Mouse (Mus musculus): ENCODE results near the gene Adamts6. TPM values are rescaled to one million over a fixed set of nuclear protein-coding genes. Genes with fewer than 3 reads are reported as not detected.

Gene Adamts6
- polyA plus RNA-seq, 1 experiment from 2014 or later = 2.4 TPM

DNA sequence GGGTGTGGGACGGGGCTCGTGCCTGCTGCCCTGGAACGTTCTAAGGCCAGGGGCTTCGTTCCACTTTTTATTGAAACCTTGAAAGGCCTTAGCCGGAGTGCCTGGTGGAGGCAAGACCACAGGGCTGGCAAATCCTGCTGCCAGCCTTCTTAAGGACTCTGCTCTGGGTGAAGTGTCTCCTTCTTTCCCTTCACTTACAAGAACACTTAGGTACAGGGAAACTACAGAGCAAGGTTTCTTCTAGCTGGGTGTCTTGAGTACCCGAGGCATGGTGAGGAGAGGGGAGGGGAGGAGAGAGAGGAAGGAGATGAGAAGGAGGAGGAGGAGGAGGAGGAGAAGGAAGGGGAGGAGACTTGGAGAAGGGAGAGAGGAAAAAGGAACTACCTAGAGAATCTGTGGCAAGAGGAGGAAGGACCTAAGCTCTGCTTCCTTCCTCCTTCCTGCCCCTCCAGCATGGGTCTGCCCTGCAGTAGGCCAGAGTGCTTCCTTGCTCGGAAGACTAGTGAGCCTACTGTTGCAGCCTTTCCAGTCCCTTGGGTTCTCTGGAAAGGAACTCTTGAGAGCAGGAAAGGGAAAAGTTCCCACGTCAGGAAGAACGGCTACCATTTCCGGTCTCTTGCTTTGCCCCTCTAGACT lies 254.6 kb downstream of the Adamts6 start:
- WGBS = 75% methylated on average over 10 of the region's 10 CpGs
- H3K36me3 ChIP-seq = no peaks in the 10 kb centered on the region
- ATAC-seq (ENCODE audit: insufficient number of reproducible peaks, low FRiP score, low TSS enrichment, low read depth) = no peak
- no peaks in the 10 kb centered on the region for H3K9me3 ChIP-seq (replicated peaks)
- H3K4me2 ChIP-seq (replicated peaks) = no peak overlapping the region
- no peak overlapping the region for H3K27ac ChIP-seq (replicated peaks)
- 0 out of 2 replicates have a peak, but pooled peaks cover 8% of the 10 kb centered on the region for H3K4me1 ChIP-seq
- no peak overlapping the region for H3K9ac ChIP-seq
- H3K27me3 ChIP-seq = no peaks in the 10 kb centered on the region
- no peak overlapping the region for H3K4me3 ChIP-seq (replicated peaks)

- ATAC-seq (ENCODE audit: insufficient number of reproducible peaks, low FRiP score, low TSS enrichment, low read depth) = no peak
- WGBS = 60% methylated on average over 4 of the region's 4 CpGs
- Histone ChIP-seq H3K4me2 (replicated peaks) (no peak overlapping the region), H3K4me1 (0 out of 2 replicates have a peak, but pooled peaks cover 8% of the 10 kb centered on the region), H3K9ac (no peak overlapping the region), H3K27ac (replicated peaks) (no peak overlapping the region), H3K4me3 (replicated peaks) (no peak overlapping the region), H3K27me3 (no peaks in the 10 kb centered on the region), H3K36me3 (no peaks in the 10 kb centered on the region), H3K9me3 (replicated peaks) (no peaks in the 10 kb centered on the region)
These were observed 255.1 kb downstream of the Adamts6 start for GRCm38 (mm10) chr13:104542759-104543141.

Other genes starting within 250 kb of the Adamts6 start
- gene Nln, start 178.2 kb upstream of the Adamts6 start, polyA plus RNA-seq (2015; fragmentation: Nextera tagmentation; extraction: Ambion mirVana) = 15.7 and 18.8 TPM in 2 replicates
- 8.2 and 8.7 TPM in 2 replicates for gene Sgtb, start 178.1 kb upstream of the Adamts6 start, polyA plus RNA-seq (2015; fragmentation: Nextera tagmentation; extraction: Ambion mirVana)
- 55.0 and 55.9 TPM in 2 replicates for gene Trappc13, start 109.4 kb upstream of the Adamts6 start, polyA plus RNA-seq (2015; fragmentation: Nextera tagmentation; extraction: Ambion mirVana)
- gene Trim23, start 109.0 kb upstream of the Adamts6 start, polyA plus RNA-seq (2015; fragmentation: Nextera tagmentation; extraction: Ambion mirVana) = 19.3 and 20.9 TPM in 2 replicates
- 45.1 and 53.4 TPM in 2 replicates for gene Cenpk, start 59.2 kb upstream of the Adamts6 start, polyA plus RNA-seq (2015; fragmentation: Nextera tagmentation; extraction: Ambion mirVana)
- 14.7 TPM in 2 replicates for gene Ppwd1, start 59.0 kb upstream of the Adamts6 start, polyA plus RNA-seq (2015; fragmentation: Nextera tagmentation; extraction: Ambion mirVana)

All from embryonic facial prominence, embryonic 15.5 days (tissue).